Mouse (Mus musculus) cerebellum, adult 9-10 months (tissue): Measurements from ENCODE around the gene Aoah.

Source experiments
- DNase-seq: peaks from one replicate; pipeline ENCODE4 v3.0.0; 2022

The Aoah gene

DNA sequence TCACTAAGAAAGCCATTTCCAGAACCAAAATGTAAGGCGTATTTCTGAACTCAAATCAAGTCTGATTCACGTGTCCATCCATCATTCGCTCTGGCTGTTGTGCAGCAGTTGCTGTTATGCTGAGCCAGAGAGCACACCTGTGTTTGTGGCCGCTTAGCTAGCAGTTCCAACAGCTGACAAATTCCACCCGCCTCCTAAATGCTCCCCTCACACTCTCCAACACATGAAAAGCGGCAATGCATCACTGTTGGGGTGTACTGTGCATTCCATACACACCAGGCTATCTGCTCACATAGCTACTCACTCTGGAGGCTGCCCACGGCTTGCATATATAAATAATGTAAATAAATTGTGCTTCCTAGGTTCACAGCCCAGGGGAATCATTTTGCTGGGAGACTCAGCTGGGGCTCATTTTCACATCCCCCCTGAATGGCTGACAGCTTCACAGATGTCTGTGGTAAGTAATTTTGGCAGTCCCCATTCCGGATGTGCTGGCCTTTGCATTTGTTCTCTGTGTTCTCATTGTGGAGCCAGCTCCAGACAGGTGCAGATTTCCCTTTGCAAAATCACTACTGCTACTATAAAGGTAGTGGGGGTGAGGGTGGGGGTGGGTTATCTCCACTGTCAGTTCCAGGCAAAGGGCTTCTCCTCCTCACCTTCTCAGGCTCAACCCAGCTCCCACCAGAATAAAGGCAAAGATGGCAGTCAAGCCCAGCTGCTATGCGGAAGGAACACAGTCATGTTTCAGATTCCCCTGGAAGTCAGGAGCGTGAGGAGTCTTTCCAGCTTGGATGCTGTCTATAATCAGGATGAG, 123.0 kb downstream of the Aoah start:
- DNase-seq = no peak

DNA sequence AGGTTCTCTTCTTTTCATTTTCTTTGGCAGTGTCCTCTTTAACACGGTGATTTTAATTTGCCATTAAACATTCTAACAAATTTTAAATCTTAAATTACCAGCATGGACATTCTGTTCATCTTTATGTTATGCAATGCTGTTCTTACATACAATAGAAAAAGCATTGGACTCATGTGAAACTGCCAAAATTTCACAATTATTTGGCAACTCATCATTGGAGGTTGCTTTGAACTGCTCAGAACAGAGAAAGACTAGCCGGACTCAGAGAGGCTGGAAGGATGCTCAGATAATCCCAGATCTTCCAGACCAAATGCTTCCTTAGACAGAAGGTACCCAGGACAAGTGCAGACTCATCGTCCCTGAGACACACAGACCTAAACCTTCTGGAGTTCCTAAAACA, 126.5 kb downstream of the Aoah start:
- no peak for DNase-seq

DNA sequence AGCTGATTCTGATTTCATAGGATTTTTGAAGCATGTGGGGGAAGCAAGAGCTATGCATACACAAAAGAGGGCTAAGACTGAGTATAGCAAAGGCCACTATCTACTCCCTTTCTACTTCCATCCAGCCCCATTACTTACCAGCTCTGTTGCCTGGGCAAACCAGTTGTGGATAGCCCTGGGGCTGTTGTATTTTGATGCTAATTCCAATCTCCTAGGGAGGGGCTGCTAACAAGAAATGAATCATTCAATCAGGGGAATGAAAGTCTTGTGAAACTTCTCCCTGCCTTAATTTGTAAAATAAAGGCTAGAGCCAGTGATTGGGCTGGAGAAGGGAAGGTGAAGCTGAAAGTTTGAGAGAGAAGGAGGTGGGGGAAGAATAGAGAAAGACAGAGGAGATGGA, 142.1 kb downstream of the Aoah start:
- no peak for DNase-seq

DNA sequence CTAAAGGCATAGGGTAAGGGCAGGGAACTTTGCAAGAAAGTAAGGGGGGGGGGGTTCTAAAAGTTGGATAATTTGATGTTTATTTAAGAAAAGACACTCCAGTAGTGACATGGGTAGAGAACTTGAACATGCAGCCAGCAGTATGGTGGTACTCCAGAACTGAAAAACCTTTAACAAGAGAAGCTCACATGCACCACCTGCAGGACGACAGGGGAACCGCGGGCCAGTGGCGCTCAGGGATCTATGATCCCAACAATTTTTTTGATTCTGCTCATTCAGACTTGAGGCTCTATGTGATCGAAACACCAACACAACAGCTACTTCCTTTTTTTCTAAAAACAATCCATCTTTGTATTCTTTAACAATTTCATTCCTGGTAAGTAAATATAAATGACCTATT, 143.5 kb downstream of the Aoah start:
- DNase-seq = peak; percentile 66

DNA sequence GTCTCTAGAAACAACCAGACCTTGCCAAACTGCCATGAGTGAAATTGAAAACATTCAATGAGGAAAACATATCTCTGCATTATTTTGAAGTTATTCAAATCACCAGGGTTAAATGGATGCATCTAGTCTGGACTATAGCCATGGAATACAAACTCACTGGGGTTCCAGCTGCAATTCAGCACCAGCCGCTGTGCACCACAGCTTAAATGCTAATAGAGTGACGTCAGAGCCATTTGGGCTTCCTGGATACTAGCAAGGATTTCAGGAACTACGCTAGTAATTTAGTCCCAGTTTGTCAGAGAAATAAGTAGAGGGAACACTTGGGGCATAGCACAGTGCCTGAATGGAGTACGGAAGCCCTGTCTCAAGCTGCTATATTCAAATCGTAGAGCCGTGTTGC, 145.2 kb downstream of the Aoah start:
- DNase-seq = no peak

DNA sequence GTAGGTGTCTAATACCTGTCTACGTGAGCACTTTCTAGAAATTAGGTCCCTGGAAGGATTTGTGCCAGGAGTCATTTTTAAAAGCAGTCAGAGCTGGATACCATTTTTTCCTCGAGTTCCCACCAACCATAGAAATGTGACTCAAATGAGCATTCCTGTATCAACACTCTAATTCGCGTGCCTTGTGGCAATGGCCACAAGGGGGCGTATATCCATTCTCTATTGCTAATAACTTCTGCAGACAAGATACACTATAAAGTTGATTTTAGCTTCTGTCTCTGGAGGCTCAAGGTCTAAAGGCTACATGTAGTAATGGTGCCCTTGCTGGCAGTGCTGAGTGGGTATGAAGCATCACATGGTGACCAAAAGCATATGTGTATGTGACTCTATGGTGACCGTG, 146.5 kb downstream of the Aoah start:
- peak; percentile 26 for DNase-seq

DNA sequence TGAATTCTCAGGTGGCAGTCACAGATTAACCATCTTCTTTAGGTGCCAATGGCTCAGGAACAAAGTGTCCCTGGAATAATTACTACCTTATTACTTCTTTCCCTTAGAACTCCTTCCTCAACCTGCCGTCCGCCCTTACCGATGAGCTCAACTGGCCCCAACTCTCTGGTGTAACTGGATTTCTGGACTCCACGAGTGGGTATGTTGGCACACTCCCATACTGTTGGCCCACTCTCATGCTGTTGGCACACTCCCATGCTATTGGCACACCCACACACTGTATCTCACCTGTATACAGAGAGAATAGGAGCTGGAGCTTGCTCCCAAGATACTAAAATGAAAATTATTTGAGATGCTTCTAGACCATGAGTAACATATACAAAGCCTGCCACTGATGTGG, 147.8 kb downstream of the Aoah start:
- DNase-seq = no peak

DNA sequence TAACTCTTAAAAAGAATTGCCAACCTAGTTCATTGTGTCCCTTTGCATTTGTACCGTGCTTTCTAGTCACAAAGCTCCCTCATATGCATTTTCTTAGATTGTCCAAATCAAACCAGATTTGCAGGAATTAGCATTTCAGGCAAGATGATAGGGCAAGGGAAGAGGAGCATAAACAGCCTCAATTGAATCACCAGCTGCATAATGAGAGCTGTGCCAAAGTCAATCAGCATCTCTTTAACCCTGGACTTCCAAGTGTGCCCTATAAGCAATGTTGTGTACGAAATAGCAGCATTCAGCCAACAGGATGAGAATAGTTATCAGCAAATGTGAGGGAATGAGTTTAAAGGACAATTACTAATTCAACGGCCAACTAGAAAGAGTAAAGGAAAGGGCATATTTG, 169.2 kb downstream of the Aoah start:
- no peak for DNase-seq

DNA sequence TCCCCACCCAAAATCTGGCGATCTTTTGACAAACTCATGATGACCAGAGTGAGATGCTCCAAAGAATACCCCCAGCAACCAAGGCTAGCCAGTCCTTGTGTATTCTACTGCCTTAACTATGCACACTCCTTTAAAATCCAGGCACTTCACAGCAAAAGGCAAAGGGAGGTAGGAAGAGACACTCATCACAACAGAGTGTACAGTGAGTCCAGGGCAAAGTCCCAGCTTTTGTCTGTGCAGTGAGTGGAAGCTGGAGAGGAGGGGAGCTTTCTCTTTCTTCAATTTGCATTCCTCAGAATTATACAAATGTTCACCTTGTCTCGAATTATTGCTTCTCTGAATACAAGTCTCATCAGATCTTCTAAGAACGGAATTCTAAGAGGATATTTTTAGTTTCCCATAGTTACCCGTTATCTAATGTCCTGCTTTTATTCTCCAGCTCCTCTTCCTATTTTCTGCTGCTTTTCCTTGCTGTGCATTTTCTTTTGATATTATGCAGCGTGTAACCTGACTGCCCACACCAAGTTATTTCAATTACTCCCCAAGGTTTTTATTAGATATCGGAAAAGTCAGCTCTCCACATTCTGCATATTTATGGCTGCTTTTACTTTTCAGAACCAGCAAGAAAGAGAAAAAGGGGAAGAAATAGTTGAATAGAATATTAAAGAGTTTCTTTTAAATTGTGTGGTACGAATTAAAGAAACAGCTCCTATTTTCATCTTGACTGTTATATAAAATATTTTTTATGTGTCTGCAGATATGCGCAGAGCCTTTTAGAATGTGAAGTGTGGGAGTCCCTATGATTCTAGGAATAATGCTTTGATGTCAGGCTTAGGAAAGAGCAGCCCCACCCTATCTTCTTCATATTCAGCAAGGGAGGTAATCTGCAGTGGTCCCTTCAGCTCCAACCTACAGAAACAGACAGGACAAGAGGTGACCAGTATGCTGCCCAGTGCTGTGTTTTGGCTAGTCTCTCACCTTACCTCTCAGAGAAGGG, 187.6 kb downstream of the Aoah start:
- DNase-seq = no peak

DNA sequence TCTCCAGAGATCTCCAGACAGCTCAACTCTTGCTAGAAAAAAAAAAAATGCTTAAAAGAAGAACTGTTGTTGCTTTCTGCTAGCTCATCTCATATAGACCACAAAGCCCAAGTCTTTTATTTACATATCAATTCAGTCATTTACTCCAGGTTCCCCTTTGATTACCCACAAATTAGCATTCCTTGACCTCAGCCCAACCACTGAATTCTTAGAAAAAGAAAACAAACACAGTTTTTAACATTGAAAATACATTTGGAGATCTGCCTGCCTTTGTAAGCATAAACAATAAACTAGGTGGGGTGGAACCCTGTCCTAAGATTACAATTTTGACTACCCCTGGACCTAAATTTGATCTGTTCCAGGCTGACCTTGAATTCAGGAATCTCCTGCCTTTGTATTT, 191.6 kb downstream of the Aoah start:
- DNase-seq = no peak

DNA sequence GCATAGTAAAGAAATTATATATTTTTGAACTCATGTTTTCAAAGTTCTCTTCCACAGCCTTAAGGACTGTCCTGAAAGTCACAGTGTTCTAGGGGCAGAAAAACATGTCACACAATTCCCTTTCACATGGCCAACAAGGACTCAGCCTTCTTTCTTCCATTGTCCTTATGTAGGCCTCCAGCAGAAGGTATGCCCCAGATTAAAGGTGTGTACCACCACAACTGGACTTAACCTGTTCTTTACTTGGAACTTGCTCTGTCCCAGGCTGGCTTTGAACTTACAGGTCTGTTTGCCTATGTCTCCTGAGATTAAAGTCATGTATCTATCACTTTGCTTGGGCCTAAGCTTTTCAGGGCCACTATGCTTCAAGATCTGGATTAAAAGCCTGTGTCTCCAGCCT, 192.0 kb downstream of the Aoah start:
- DNase-seq = no peak

DNA sequence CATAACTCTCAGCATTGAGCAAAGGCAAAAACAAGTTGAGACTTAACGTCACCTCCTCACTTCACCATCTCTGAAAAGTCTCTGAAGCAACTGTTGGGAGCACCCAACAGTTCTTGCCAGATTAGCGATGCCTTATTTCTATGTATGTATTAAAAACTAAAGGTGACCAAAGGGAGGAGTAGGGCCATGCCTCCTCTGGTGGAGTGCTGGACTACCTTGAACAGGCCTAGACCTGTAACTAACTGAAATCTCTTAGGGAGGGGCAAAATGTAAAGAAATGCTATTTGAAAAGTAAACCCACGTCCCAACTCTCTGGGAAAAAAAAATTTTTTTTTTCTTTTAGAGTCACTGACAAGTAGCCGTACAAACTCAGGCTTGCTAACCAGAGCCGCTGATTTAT, 211.3 kb downstream of the Aoah start:
- no peak for DNase-seq

DNA sequence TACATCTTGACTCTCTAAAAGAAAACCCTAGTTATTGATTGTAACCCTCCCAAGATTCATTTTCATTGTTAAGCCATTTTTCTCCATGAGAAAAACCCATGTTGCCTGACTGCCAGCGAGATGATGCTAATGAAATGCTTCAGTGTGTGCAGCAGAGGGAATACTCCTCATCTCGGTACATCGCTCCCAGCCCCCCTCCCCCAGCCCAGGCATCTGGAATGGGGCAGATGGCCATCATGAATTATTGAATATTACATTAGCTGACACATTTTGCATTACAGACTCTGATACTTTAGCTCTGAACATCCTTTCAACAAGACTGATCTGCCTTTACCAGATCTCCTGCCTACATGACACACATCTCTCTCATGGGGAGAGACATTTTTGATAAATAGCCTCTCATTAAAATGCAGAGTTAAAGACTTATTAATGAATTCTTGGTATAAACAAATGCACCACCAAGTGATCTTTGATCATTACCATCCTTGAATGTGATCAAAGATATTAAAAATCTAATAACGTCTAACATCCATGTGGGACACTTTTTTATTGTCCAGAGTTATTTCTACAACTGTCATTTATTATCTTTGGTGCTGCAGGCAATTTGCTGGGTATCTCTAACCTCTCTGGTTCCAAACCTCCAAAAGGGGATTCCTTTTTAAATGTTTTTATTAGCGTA, 211.9 kb downstream of the Aoah start:
- DNase-seq = no peak

DNA sequence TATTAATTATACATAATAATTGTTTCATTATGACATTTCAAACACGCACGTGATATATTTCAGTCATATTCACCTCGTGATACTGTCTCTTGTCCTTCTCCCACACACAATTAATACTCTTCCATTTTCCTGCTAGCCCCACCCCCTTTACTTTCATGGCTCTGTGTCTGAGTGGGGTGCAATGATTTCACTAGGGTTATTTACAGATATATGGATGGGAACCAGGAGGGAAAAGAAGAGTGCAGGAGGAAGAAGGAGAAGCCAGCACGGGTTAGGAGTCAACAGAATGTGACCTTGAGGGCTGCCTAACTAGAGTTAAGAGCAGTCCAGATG, 212.4 kb downstream of the Aoah start:
- DNase-seq = no peak

DNA sequence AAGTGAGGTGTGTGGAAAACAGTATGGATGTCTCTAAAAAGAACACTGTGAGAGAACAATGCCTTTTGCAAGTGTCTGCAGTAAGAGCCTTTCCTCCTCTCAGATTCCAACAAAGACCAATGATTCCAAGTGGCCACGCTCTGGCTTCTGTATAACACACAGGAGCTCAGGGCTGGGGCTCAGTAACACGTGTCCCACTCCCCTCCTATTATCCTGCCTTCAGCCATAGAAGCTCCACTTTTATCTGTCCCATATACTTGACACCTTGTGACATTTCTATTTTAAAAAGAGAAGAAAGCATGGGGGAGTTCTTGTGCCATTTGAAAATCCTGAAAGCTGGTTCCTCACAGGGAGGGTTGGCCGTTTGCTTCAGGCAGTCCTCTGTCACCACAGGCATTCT, 219.7 kb downstream of the Aoah start:
- no peak for DNase-seq

DNA sequence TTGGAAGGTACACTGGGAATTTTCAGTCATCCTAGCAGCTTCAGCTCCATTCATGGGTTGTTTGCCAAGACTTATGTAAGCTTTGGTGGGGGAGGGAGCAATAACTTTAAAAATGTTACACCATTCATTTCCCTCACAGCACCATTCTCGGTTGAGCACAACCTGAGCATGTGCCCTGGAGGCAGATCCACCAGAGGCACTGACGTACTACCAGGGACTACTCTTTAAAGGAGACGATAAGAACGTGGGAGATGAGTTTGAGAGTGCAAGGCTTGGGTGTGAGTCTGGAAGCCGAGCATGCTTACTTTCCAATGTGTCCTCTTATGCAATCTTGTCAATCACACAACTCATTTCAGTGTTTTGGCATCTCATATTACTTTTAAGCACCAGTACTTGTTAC, 230.9 kb downstream of the Aoah start:
- no peak for DNase-seq

DNA sequence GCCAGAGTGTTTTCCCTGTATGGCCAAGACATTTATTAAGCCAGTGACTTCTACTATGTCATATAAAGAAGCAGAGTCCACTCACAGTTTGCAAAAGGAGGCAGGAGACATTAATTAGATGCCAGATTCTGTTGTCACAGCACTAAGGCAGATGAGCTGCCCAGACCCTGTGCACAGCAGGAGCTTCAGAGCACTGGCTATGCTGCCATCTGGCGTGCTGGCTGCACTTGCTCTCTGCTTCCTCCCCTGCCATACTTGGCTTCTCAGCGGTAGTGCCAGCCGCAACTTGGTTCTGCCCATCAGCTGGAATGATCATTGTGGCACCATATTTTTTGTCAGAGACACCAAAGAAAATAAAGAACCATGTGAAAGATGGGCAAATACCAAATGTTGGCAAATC, 239.3 kb downstream of the Aoah start:
- DNase-seq = peak; percentile 92

DNA sequence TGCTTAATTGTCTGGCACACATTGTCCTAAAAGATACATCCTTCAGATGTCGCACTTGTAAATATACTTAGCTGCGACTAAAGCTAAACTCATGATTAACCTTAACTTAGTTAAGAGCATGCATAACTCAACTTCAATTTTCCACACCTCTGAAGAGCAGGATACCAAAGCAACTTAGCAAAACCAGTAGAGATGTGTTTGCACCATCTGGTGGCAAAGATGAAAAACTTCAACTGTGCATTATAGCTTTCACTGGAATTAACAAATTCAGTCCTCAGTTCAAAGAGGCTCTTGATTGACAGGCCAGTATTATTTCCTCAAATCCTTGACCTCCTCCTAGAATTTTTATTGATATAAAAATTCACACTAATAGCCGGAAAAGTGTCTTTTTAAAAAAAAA, 241.1 kb downstream of the Aoah start:
- DNase-seq = peak; percentile 46

DNA sequence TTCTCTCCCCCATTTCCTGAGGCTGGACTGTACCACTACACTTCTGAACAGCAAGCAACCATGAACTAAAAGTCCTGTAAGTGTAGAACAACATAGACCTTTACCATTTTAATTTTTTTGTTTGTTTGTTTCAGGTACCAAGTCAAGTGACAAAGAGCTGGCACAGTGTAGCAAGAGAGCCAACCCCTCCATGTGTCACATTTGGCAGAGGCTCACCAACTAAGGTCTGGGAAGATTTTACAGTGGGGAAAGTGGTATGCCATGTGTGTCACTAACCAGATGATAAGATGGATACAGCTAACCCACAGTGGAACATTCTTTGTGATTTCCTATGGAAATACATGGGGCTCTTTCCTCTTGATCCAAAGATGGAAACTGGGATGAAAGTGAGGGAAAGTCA, 242.1 kb downstream of the Aoah start:
- DNase-seq = peak; percentile 63

DNA sequence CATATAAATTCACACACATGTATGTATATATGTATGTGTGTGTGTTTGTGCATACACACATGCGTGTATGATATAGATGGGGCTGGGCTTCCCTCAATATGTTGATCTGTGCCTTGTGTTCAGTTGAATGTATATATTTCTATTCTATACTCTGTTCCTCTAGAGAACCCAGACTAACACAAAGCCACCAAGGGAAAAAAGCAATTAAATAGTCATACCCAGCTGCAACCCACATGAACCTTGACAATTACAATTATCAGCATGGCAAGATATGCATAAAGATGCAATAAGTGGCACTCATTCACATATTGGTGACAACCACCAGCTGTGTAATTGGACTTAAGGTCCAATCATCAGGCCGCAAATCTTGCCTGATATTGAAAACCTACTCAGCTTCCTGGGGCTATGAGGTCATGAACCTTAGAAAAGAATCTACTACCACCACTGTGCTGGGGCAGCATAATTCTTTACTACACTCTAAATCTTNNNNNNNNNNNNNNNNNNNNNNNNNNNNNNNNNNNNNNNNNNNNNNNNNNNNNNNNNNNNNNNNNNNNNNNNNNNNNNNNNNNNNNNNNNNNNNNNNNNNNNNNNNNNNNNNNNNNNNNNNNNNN, 246.8 kb downstream of the Aoah start:
- no peak for DNase-seq

DNA sequence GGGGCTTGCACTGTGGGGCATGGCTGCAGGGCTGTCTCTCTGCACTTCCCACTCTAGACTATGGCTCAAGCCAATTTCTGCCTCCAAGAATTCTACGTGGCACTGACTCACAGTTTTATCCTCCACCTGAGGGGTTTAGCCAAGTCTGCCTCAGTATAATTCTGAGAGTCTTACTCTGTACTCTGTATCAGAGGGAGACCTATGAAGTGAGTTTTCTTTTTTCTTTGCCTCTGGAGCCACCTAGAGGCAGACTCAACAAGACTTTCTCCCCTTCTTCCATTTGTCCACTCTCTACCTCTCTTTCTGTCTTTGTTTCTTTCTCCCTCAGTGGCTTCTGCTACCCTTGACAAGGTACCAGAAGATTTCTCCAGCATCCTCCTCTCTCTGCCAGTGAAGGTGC, 256.2 kb downstream of the Aoah start:
- peak; percentile 34 for DNase-seq

DNA sequence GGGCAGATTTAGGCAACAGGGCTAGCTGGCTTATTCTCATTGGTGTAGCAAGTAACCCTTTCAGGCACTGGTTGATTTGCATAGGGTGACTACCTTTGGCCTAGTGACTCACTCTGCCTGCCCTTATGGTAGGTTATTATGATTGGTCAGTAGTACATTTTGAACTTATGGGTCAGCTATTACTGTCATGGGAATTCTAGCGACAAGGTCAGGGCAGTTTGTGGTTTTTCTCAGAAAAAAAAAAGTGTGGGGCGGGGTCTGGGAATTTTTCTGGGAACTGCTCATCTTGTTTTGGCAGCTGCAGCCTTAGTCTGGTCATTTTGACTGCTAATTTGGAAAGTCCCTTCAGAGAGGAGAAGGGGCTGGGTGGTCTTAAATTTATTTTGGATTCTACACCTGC, 272.1 kb downstream of the Aoah start:
- DNase-seq = no peak

DNA sequence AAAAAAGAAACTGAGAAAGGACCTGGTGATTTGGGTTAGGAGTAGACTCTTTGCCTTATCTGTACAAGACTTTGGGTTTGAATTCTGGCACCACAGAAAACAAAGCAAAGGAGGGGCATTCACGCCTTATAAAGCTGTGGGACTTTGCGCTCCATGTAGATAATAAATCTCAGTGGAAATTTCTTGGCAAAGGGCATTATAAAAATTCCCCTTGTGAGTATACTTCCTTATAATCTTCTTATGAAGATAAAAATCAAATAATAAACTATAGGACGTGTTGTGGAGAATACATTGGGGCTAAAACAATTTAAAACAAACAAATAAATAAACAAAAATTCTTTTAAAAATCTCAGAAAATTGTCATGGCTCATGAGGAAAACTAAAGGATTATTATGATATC, 280.9 kb downstream of the Aoah start, which contains the start of gene Olfr1370:
Olfr1370 (minus strand) TSS at position 101 of the 400 bp plus-strand sequence.
- no peak for DNase-seq
